ENCODE assay signal across 16 mouse cellular contexts in the genomic region with DNA sequence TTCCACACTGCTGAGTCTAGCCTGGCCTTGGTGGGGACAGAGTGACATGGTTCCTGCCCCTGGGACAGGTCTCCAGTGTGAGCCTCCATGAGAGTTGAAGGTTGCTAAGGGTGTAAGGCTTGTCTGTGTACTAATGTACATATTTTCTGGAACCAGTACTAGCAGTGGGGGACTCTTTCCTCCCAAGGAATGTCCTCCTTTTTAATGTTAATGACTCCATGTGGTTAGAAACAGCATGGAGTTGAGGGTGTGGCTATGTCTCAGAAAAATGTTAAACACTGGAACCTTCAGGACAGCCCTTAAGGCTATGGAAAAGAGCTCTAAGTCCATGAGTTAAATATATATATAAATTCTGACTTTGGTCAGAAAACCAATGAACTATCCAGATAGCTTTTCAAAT.
"Had no signal": no experiment of that assay in that cellular context is flagged by ENCODE, and none has a peak within 500 bp of the region (broad histone marks: within the 10 kb centered on the region; RNA-seq: fewer than 3 reads in every experiment).

No protein-coding gene starts in this region.

- H3K4me3 ChIP-seq: neural tube, embryonic 13.5 days; neural tube, embryonic 15.5 days; stomach, embryonic 15.5 days had no signal

- H3K27ac ChIP-seq: neural tube, embryonic 13.5 days; neural tube, embryonic 15.5 days; stomach, embryonic 15.5 days; stomach, postnatal 0 days had no signal

- H3K36me3 ChIP-seq: neural tube, embryonic 13.5 days; neural tube, embryonic 15.5 days; stomach, embryonic 15.5 days had no signal

- H3K9ac ChIP-seq: neural tube, embryonic 13.5 days; neural tube, embryonic 15.5 days; stomach, embryonic 15.5 days had no signal

- DNase-seq: retina, postnatal 1 day; right cerebral cortex, adult 18-20 months; right cerebral cortex, postnatal 14 days; right cerebral cortex, postnatal 25 days; right cerebral cortex, postnatal 4 days; spleen, adult 18-20 months; thymus, adult 18-20 months; thymus, adult 2 months; thymus, postnatal 14 days; thymus, postnatal 25 days; thymus, postnatal 36 days; thymus, postnatal 4 days had no signal

- H3K4me2 ChIP-seq: neural tube, embryonic 13.5 days; neural tube, embryonic 15.5 days; stomach, embryonic 15.5 days had no signal

- H3K4me1 ChIP-seq: neural tube, embryonic 13.5 days; neural tube, embryonic 15.5 days; stomach, embryonic 15.5 days had no signal

- H3K9me3 ChIP-seq: neural tube, embryonic 13.5 days; neural tube, embryonic 15.5 days; stomach, embryonic 15.5 days had no signal
